Mouse (Mus musculus): ENCODE measurements around the gene Rrm1. TPM values are rescaled to one million over a fixed set of nuclear protein-coding genes. Genes with fewer than 3 reads are reported as not detected.

The Rrm1 gene
- total RNA-seq, 4 experiments from 2014 or later: 16.9 to 19.9 (median 17.9) TPM

Other genes with a start within 250 kb of the Rrm1 start
- 10 to 100 TPM; 22.1 to 29.8 (median 24.3) TPM for gene Nup98, start 231.5 kb upstream of the Rrm1 start, total RNA-seq (2022)
- 10 to 100 TPM; 22.9 to 25.7 (median 25.0) TPM for gene Pgap2, start 231.5 kb upstream of the Rrm1 start, total RNA-seq (2022)
- 10 to 100 TPM in 3 of 4 experiments, 1 to 10 TPM in 1; 8.9 to 14.8 (median 11.5) TPM for gene Rhog, start 185.6 kb upstream of the Rrm1 start, total RNA-seq (2022)
- 100 to 1,000 TPM; 159 to 172 (median 166) TPM for gene Stim1, start 173.9 kb upstream of the Rrm1 start, total RNA-seq (2022)
- gene Olfr543, start 40.0 kb downstream of the Rrm1 start, total RNA-seq (2022): not detected
- not detected for gene Olfr544, start 46.6 kb downstream of the Rrm1 start, total RNA-seq (2022)
- not detected for gene Olfr545, start 57.9 kb downstream of the Rrm1 start, total RNA-seq (2022)
- not detected for gene Olfr547, start 93.1 kb downstream of the Rrm1 start, total RNA-seq (2022)
- not detected for gene Olfr548-ps1, start 99.2 kb downstream of the Rrm1 start, total RNA-seq (2022)
- gene Olfr549, start 108.2 kb downstream of the Rrm1 start, total RNA-seq (2022): not detected
- 1 to 10 TPM; 1.9 to 2.5 (median 2.1) TPM for gene Trim21, start 123.8 kb downstream of the Rrm1 start, total RNA-seq (2022)
- not detected for gene Olfr550, start 129.7 kb downstream of the Rrm1 start, total RNA-seq (2022)
- not detected for gene Olfr551, start 150.2 kb downstream of the Rrm1 start, total RNA-seq (2022)
- under 1 TPM in 2 of 4 experiments, not detected in 2; 0.10 to 0.13 TPM for gene Olfr552, start 156.1 kb downstream of the Rrm1 start, total RNA-seq (2022)
- gene Olfr553, start 176.5 kb downstream of the Rrm1 start, total RNA-seq (2022): not detected
- not detected for gene Olfr554, start 196.7 kb downstream of the Rrm1 start, total RNA-seq (2022)
- not detected for gene Olfr555, start 217.1 kb downstream of the Rrm1 start, total RNA-seq (2022)
- not detected for gene Olfr556, start 223.2 kb downstream of the Rrm1 start, total RNA-seq (2022)
- 1 to 10 TPM; 3.8 to 5.3 (median 4.6) TPM for gene Trim68, start 245.6 kb downstream of the Rrm1 start, total RNA-seq (2022)